Mouse (Mus musculus) liver, adult 10 weeks (tissue): ENCODE results near the gene P3h1. TPM values are rescaled to one million over a fixed set of nuclear protein-coding genes. Genes with fewer than 3 reads are reported as not detected.

Source experiments
- polyA plus RNA-seq: library from polyadenylated mRNA; stranded (reverse); fragments of 350-450 nt; fragmentation: Illumina TruSeq; extraction: RNeasy Lipid Tissue Mini Kit (QIAGEN cat#74804); gene quantifications from one replicate; pipeline ENCODE4 v1.2.3, GENCODE M21; 2014; ENCODE audit warnings: low read depth, low replicate concordance

The P3h1 gene
- polyA plus RNA-seq = 5.8 TPM

DNA sequence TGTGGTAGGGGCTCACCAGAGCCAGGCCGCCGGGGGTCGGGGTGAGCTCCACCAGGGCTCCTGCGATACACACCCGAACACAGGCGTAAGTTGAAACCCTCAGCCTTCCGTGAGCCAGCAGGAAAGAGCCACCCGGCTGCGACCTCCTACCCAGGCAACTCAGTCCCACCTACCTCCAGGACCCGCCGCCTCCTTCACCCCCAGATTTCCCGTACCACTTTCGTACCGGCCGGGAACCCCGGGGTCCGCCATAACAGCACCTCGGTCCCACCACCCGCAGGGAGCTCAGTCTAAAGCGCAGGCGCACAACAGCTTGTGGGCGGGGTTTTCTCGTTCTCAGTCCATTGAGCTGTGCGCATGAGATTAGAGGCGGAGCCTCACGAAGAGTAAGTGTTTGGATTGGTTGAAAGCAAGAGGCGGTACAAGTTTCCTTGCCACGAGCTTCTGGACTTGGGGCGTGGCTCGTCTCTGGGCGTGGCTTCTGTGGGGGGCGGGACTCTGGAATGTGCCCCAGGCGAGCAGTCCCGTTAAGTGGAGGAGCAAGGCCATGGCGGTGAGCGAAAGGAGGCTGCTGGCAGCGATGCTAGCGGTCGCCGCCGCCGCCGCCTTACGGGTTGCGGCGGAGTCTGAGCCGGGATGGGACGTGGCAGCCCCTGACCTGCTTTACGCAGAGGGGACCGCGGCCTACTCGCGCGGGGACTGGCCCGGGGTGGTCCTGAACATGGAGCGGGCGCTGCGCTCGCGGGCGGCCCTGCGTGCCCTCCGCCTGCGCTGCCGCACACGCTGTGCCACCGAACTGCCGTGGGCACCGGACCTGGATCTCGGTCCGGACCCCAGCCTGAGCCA, at the start of gene P3h1, which contains the start of gene AU022252:
P3h1 (plus strand) TSS at position 506 of the 846 bp plus-strand sequence.
AU022252 (minus strand) TSS at position 303 of the 846 bp plus-strand sequence.

DNA sequence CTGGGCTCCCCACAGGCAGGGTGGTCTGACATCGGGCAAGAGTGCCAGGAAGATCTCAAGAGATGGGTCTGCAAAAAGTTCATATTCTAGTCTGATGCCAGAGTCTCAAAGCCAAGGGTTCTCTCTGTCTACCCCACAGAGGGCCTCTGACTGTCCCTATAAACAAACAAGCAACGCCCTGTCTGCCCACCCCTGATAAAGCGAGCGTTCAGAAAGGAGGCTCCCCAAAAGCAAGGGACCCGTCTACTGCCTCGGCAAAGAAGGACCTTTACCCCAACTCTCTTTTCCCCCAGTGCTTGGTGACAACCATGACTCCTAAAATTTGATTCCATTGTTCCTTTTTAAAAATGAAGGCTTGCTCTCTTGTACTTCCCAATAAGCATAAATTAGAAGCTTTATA, 42.9 kb upstream of the P3h1 start, which contains the start of gene Ermap:
Ermap (minus strand) TSS at position 148 of the 400 bp plus-strand sequence.

DNA sequence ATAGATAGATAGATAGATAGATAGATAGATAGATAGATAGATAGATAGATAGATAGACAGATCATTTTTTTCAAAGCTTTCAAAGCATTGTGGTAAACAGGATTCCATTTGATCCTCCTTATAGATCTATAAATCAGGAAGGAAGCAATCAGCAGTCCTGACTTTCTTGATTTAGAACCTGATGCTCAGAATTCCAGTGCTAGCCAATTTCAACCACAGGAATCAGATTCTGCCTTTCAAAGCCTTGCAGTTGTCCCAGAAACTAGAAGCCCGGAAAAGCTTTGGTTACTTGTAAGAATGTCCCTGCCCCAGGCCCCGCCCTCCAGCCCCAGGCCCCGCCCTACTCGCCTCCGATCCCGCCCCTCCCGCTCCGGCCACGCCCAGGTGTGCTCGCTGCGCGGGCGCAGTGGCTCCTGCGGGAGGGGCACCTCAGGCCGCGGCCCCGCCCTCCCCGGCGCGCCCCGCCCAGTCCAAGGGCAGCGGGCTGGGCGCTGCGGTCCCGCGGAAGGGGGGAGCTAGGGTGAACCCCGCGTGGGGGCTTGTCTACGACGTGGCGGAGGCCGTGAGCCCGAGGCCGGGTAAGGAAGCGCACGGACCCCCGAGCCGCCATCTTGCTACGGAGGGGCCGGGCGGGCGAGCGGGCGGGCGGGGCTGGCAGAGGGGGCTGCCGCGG, 37.7 kb upstream of the P3h1 start, which contains the start of gene Svbp:
Svbp (plus strand) TSS at position 398 of the 673 bp plus-strand sequence.

DNA sequence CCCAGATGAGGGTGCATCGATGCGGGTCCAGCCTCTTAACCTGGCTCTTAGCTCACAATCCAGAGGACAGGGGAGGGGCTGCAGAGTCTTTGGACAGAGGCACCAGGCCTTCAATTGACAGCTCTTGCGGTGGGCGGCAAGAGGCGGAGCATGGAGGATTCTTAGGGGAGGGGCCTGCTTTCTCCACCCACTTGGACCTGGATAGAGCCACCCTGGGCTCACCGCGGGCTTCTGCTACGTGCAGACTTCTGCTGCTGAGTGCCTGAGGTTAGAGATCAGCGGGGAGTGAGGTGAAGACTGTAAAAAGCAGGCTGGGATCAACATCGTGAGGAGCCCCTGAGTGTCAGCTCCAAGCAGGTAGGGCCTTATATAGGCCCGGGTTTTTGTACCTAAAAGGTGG, 14.5 kb upstream of the P3h1 start, which contains the start of gene Tmem269:
Tmem269 (minus strand) TSS at position 49 of the 400 bp plus-strand sequence.

DNA sequence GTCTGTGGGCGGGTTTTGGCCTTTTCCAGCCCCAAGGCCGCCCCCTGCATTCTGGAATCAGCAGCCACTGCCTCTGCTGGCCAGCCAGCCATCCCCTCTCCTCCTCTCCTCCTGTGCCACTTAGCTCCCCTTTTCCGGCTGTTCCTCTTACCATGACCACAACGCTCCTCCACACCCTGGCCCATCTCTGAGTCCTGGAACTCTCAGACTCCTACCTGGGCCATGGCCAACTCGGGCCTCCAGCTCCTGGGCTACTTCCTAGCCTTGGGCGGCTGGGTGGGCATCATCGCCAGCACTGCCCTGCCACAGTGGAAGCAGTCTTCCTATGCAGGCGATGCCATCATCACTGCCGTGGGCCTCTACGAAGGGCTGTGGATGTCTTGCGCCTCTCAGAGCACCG, 22.6 kb downstream of the P3h1 start, which contains the start of gene Cldn19:
Cldn19 (plus strand) TSS at position 64 of the 400 bp plus-strand sequence.

DNA sequence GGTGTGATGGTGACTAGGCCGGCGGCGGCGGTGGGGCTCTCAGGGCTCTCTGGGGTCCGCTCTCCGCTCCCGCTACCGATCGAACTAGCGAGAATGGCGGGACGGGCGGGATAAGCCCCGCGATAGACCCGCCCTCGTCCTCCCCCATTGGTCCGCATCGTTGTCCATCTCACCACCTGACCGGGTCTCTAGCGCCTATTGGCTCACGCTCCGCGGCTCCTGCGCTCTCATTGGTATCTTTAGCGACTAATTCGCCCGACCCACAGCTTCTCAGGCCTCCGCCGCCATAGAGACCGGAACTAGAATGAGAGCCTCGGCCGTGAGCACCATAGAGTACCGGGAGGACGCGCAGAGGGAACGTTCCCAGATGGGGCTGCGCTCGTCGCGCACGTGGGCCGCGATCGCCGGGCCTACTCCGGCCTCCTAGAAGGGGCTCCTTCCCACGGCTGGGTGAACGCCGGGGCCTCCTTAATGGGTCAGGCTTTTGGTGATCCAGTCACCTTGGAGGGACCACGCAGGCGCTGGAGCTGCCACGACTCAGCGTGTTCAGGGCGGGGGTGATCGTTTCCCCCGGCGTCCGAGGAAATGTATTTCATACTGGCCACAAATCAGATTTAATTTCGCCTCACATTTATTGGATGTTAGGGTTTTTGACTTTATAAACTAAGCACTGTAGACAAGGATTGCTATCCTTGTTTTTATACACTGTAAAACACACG, 61.9 kb downstream of the P3h1 start, which contains the start of gene Ybx1:
Ybx1 (minus strand) TSS at position 190 of the 719 bp plus-strand sequence.

Other genes with a start within 250 kb of the P3h1 start
- 1.4 TPM for gene Slc2a1, start 124.2 kb upstream of the P3h1 start, polyA plus RNA-seq
- gene Zfp691, start 58.7 kb upstream of the P3h1 start, polyA plus RNA-seq = 1.4 TPM
- gene Ermap, start 42.9 kb upstream of the P3h1 start, polyA plus RNA-seq = not detected
- 5.9 TPM for gene Svbp, start 37.6 kb upstream of the P3h1 start, polyA plus RNA-seq
- 0.26 TPM for gene Tmem269, start 14.7 kb upstream of the P3h1 start, polyA plus RNA-seq
- gene AU022252, start 203 bp upstream of the P3h1 start, polyA plus RNA-seq = 20.6 TPM
- gene Cldn19, start 22.5 kb downstream of the P3h1 start, polyA plus RNA-seq = not detected
- gene Ybx1, start 61.7 kb downstream of the P3h1 start, polyA plus RNA-seq = 189 TPM
- gene Ppih, start 87.6 kb downstream of the P3h1 start, polyA plus RNA-seq = 13.6 TPM
- 6.3 TPM for gene Ccdc30, start 182.6 kb downstream of the P3h1 start, polyA plus RNA-seq
- gene Ppcs, start 189.5 kb downstream of the P3h1 start, polyA plus RNA-seq = 30.9 TPM
- gene Zmynd12, start 189.9 kb downstream of the P3h1 start, polyA plus RNA-seq = 0.40 TPM